Mouse (Mus musculus): Measurements from ENCODE around the gene Tut1.
"Not testable (repeated sequence)": the region's sequence is repeated elsewhere in the genome, so short reads cannot be mapped to it uniquely, and the experiment has no call there.

- TF ChIP-seq CTCF (IDR thresholded peaks at IDR 0.05; ENCODE audit: extremely low read depth, insufficient read length, insufficient replicate concordance, low read depth, low read length); POLR2A (IDR thresholded peaks at IDR 0.05; ENCODE audit: low read depth, low read length): not testable (repeated sequence)
These were observed 18.8 kb downstream of the Tut1 start for GRCm38 (mm10) chr19:8972491-8972890.

Data from small intestine, adult 2 months (tissue).